Mouse (Mus musculus) right cerebral cortex, postnatal 4 days (tissue): ENCODE data around the gene Wdr66.
"Not testable (repeated sequence)": the region's sequence is repeated elsewhere in the genome, so short reads cannot be mapped to it uniquely, and the experiment has no call there.

Experiments
- DNase-seq: peaks from one replicate; pipeline ENCODE4 v3.0.0-alpha.2; 2022

The Wdr66 gene

DNA sequence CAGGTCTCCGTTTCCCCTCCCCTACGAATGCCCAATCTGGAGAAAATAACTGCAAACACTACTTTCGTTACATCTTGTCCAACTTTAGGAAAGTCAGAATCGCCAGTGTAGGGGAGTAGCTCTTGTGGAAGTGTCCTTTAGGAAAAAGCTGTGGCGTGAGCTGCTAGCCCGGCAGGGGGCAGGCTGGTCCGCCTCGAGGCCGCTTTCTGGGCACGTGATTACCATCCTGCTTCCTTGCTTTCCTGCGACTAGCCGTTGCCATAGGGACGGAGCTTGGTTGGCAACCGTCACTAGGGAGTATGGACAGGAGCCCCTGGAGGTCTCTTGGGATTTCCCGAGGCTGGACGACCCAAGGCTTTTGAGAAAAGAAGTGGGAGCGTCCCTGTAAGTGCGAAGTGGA lies at the start of gene Wdr66:
Gene Wdr66 (plus strand): TSS at position 269 of the 400 bp plus-strand sequence.
- peak; percentile 97 for DNase-seq

DNA sequence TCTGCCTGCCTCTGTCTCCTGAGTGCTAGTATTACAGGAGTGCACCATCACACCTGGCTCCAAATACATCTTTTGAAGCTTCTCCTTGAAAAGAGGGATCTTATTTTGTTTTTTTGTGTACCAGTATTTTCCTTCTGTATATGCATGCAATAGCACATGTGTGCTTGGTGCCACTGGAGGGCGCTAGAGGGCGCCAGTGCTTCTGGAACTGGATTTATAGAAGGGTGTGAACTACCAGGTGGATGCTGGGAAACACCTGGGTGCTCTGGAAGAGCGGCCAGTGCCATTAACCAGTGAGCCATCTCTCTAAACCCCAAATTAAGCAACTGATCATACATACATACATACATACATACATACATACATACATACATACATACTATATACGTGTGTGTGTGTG lies 49.1 kb upstream of the Wdr66 start:
- not testable (repeated sequence) for DNase-seq

DNA sequence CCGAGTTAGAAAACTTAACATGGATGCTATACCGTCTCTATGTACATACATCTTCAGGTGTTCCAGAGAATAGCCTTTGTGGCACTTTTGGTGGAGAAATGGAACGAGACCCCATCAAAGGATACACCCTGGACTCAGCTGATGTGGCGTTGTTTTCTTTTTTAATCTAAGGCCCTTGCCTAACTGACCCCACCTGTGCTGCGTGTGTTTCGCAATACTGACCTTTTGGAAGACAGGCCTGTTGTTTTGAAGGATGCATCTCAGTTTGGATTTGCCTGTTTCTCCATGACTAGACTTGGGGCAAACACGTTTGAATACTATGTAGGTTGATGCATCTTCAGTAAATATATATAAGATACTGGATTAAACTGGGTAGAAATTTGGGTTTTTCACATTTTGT lies 48.3 kb upstream of the Wdr66 start:
- not testable (repeated sequence) for DNase-seq

DNA sequence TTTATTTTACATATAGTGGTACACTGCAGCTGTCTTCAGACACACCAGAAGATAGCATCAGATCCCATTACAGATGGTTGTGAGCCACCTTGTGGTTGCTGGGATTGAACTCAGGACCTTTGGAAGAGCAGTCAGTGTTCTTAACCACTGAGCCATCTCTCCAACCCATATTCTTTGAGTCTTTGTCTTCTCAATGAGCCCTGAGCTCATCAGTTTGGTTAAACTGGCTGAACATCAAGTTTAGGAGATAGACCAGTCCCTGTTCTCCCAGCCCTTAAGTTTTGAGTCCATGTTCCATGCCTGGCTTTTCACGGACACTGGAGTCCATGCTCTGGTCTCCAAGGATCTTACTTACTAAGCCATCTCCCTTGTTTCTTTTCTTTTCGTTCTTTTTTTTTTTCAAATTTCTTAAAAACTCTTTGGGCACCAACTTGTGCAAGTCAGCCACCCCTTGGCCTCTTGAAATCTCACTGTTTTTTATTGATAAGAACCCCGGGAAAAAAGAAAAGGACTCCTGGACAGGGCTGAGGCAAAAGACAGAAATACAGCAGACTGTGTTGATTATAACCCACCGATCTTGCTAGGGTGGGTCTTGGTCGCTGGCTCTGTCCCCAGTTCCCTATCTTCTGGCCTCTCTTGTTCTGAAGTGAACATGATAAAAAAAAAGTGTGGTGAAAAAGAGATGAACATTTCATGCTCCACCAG lies 29.4 kb upstream of the Wdr66 start:
- DNase-seq = not testable (repeated sequence)

DNA sequence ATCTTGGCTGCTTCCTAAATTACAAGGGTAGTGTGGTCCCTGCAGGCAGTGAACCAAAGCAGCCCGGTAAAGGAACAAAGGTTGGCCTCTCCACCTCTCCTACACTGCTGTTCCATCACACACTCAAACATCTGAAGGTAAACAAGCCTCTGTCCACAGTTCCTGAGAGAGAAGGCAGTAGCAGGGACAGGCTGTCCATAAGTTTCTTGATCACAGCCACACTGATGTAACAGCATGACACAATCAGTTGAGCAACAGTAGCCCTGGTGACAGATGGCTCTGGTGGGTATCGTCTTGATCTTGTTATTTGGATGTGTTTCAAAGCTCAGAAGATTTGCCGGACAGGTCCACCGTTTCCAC lies 28.9 kb upstream of the Wdr66 start:
- no peak for DNase-seq

DNA sequence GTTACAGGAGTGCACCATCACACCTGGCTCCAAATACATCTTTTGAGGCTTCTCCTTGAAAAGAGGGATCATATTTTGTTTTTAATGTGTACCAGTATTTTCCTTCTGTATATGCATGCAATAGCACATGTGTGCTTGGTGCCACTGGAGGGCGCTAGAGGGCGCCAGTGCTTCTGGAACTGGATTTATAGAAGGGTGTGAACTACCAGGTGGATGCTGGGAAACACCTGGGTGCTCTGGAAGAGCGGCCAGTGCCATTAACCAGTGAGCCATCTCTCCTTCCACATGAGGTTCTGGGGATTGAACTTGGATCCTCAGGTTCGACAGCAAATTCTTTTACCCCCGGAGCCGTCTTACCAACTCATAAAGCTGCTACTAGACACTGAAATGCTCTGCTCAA lies 28.0 kb upstream of the Wdr66 start:
- not testable (repeated sequence) for DNase-seq

DNA sequence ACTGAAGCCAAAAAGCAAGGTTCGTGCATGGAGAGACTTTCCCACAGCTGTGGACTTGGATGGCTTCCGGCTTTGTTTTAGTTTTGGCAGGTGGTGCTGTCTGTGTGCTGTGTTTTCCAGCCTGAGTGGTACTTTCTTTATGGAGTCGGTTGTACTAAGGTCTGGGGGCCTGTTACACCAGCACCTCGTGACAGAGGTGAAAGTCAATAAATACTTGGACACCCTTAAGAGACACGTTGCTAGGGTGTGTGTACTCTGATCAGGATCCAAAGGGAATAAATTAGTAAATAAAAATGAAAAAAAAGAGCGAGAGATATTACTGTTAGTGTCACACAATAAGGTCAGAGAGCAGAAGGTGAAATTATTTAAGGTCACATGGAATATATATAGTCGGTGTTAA lies 25.1 kb upstream of the Wdr66 start:
- no peak for DNase-seq

DNA sequence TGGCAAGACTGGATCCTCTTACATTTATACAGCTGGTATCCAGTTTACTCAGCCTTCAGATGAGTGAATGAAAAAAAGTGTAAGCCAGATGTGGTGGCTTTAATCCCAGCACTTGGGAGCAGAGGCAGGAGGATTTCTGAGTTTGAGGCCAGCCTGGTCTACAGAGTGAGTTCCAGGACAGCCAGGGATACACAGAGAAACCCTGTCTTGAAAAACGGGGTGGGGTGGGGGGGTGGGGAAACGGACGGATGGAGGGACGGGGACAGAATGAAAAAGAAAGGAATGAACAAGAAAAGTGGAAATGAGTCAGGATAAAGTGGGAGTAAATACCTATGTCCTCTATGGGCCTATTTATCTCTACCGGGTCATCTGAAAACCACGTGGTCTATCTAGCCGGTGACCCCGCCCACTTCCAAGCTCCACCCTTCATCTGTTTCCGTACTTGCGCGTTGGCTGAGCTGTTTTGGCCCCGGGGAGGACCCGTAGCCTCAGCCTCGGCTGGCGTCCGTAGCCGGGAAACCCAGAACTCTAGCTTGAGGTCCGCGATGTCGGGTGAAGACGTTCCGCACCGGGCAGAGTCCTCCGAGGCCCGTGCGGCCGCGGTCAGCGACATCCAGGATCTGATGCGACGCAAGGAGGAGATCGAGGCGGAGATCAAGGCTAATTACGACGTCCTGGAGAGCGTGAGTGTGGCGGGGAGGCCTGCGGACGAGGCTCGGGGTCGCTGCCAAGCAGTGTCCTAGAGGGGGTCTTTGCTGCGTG lies 24.0 kb upstream of the Wdr66 start:
- peak; percentile 96 for DNase-seq

DNA sequence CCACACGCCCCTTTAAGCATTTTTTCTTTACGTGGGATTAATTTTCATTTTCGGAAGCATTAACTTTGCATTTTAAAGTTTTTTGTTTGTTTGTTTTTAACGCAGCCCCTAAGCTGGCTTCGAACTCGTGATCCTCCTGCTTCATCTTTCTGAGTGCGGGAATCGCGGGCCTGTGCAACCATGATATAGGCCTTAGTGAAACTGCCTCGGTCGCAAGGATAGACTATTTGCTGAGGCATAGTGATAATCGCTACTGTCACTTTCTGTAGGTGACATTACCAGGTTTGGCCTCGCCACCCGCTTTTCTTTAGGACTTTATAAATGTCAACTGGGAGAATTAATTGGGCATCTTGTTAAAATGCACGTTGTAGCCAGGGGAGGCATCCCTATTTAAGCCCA lies 23.4 kb upstream of the Wdr66 start:
- no peak for DNase-seq

DNA sequence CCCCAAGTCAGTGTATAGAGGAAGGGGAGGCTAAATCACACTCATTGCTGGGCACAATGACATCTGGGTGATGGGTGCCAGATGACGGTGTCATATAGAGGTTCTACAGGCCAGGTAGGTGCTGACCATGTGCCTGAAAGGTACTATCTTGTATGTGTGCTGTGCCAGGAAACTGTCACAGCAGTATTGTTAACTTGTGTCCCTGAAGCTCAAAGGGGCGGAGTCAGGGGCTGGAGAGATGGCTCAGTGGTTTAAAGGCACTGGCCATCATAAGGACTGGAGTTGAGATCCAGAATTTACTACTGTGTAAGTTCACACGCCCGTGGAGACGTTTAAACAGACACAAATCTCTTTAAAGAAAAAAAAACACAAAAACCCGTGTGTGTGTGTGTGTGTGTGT lies 22.6 kb upstream of the Wdr66 start:
- no peak for DNase-seq

DNA sequence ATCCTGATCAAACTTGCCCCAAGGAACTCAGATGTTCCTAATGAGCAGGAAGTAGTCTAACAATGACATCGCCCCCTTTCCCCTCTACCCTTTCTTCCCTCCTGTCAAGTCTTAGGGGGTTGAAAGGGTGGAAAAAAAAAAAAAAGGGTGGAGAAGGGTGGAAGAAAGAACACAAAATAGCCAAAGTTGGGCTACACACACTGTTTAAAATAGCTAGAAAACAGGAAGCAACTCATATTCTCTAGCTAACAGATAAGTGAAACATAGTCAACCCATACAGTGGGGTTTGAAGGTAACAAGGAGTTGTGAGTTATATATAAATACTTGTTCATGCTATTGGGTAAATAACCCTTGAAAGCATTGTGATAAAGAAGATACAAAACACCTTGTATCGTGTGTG lies 19.7 kb upstream of the Wdr66 start:
- no peak for DNase-seq

DNA sequence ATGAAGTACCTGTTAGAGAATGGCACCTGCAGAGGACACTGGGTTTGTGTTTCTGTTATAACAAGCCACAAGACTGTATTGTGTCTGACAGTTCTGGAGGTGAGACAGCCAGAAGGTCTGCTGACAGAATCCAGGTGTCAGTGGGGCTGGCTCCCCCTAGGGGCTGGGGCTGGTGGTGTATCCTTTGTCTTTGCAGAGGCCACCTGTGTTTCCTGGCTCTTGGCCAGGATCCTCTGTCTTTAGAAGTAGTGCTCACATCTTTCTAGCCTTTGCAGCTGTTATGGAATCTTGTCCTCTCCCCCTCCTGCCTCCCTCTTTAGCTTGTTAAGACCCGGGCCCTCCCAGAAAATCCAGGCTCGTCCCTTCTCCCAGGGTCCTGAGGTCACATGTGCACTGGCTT lies 16.2 kb upstream of the Wdr66 start:
- no peak for DNase-seq

DNA sequence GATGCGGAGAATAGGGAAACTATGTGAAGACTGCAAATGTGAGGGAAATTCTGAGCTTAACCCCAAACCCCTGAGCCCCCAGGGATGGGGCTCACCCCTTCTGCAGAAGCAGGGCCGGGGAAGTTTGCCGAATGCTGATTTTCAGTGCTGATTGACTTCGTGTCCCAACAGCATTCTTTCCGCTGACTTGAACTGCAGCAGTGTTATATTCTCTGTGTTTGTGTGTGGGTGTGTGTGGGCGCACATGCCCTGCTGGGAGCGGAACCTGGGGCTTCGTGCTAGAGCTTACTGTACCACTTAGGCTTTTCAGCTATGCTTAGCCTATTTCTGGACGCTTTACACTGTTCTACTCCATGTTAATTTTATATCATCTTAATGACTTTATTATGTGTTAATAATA lies 15.5 kb upstream of the Wdr66 start:
- DNase-seq = no peak

DNA sequence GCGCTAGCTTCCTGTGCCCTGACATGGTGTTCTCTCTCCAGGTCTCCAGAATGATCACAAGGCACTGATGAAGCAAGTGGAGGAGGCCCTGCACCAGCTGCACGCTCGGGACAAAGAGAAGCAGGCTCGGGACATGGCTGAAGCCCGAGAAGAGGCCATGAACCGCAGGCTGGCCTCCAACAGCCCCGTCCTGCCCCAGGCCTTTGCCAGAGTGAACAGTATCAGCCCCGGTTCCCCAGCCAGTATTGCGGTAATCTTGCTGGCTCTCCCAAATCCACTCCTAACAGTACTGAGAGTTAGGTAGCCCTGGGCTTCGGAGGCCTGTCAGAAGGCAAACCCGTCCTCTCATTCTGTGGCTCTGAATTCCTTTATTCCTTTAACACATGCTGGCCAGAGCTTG lies 12.4 kb upstream of the Wdr66 start:
- no peak for DNase-seq

DNA sequence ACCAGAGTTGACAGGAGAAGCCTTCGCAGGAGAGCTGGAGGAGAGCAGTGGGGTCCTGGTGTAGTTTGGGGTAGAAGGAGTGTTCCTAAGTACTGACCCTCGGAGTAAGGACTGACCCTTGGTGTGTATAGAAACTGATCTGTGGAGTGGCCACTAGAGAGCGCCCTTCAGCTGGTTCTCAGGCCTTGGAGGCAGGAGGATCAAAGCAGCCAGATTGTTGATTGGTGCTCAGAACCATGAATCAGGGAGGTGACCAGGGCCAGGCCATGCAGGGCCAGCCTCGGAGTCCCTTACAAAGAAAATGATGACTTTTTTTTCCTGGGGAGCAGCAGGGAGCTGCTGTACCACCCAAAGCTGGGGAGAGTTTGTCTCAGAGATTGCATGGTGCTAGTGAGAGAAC lies 6.4 kb upstream of the Wdr66 start:
- DNase-seq = peak; percentile 60

DNA sequence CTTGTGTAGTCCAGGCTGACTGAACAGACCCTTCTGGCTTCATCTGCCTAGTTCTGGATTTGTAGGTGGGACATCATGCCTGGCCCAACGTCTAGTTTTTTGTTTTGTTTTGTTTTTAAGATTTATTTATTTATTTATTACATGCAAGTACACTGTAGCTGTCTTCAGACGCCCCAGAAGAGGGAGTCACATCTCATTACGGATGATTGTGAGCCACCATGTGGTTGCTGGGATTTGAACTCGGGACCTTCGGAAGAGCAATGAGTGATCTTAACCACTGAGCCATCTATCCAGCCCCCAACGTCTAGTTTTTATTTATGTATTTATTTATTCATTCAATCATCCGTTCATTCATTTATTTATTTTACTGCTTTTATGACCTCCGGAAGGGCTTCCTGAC lies 512 bp upstream of the Wdr66 start:
- DNase-seq = no peak

DNA sequence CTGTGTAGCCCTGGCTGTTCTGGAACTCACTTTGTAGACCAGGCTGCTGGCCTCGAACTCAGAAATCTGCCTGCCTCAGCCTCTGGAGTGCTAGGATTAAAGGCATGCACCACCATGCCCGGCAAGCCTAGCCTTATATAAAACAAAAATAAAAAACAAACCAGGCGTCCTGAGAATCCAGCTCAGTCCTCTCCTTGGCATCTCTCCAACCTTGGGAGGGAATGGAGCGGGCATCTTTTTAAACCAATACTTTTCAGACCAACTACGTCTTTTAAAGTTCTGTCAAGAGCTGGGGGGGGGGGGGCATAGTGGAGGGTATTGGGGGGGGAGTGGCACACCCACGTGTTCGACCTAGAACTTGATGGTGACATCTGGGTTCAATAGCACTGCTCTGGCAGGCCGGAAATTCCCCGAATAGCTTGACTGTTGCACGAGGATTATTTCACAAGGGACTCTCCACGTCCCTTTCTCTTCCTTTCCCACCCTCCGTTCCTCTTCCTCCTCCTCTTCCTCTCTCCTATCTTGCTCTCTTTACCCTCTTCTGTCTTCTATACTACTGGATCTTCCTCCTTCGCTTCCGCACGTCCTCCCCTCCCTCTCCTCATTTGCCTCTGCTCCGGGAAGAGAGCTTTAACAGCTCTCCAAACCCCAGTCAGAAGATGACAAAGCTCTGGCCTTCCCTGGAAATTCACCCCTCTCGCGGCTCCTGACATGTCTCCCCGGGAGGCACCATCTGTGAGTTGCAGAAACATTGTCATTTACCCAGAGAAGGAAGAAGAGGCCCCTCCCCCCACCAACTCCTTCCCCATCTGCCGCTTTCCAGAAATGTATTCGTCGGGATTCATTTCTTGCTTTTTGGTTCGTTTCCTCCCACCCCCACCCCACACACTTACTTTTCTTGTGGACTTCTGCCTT lies 5.2 kb downstream of the Wdr66 start:
- peak; percentile 66 for DNase-seq

DNA sequence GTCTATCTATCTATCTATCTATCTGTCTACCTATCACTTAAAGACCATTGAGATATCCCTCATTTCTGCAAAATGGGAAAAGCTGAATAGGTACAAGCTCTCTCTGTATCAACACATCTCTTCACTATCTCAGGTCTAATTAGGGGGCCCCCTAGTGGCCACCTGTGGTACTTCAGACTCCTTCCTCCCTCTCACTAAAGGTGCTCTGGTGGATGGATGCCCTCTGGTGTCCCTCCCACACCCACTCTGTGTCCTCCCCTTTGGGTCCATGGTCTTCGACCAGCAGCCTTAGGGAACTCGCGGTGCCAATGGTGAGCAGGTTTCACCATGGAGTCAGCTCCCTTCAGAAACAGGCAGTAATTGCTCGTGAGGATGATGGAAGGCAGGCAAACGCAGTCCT lies 7.1 kb downstream of the Wdr66 start:
- peak; percentile 42 for DNase-seq

DNA sequence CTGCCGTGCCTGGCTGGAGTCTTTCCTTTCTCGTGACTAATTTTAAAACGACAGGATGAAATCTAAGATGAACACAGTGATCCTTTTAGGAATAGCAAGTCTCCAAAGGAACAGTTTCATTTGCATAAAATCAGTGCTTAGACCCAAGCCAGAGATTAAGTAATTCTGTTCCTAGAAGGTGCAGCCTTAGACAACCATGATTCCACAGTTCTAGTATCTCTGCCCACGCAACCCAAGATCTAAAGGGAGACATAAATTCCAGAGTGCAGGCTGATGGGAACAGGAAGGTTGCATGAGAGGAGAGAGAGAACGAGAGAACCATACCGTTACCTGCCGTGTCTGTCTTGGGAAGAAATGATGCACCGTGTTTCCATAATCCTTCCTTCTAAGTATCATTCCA lies 8.8 kb downstream of the Wdr66 start:
- DNase-seq = no peak

DNA sequence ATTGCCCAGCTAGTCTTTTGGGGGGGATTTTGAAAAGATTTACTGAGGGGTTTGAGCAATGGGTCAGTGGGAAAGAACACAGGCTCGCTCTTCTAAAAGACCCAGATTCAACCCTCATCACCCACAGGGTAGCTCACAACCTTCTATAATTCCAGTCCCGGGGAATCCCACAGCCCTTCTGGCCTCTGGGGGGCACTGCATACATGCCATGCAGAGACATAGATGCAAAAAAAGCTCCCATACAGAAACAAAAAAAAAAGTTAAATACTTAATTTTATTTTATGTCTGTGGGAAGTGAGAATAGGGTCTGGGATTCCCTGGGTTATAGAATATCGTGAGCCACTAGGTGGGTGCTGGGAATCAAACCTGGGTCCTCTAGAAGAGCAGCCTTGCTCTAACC lies 15.0 kb downstream of the Wdr66 start:
- no peak for DNase-seq

DNA sequence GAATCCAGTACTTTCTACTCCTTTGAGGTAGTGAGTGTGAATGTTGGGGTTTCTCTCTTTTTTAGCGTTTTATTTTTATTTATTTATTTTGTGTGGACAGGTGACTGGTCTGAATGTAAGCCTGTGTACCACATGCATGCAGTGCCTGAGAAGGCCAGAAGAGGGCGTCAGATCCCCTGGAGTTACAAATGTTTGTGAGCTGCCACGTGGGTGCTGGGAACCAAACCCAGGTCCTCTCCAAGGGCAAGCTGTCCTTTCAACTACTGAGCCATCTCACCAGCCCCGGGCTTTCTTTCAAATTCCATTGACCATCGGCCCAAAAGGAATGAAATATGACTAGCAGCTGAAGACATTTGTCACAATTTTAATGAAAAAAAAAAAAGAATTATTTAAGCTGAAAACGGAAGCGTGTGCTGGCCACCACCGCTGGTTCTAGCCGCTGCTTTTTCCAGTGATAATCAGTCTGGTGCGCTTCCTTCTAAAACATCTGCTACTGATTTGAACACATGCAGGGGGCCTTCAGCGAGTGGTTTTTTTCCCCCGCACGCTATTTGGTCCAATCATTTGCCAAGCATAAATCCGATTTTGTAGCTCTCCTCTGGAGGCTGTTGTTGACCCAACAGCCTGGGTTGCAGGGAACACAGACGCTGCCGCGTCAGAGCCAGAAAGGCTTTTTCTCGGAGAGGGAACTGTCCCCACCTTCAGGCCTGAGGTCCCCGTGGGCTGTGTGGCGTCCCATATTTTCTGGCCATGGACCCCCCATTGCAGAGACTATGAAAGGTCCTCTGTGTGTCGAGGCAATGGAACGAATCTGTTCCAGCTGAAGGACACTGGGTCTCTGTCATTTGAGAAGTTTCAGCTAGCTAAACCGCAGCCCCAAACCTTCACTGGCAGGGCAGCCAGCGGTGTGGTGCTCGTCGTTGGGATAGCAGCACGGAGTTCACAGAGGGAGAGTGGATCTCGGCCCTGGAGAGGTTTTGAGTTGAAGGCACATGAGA lies 16.9 kb downstream of the Wdr66 start:
- no peak for DNase-seq

DNA sequence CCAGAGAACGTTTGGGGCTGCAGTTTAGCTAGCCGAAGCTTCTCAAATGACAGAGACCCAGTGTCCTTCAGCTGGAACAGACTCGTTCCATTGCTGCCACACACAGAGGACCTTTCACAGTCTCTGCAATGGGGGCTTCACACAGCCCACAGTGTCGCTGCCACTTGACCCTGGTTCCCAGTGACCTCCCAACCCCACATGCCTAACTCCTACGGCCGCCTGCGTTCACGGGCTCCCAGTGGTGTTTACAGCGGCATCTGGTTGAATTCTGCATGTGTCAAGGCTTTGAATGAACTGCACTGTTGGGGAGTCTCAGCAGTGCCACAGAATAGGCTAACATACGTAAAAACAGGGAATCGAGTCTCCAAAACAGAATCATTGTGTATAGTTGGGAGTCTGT lies 19.0 kb downstream of the Wdr66 start:
- DNase-seq = no peak
